Mouse (Mus musculus) adrenal gland (tissue): Measurements from ENCODE around the gene Glis3.

Experiments used
- intact Hi-C: fragments of 180-260 bp; cut with DNase I; formaldehyde crosslinking; loops from one replicate; pipeline ENCODE4 v1.15.1; 2025

The Glis3 gene

DNA sequence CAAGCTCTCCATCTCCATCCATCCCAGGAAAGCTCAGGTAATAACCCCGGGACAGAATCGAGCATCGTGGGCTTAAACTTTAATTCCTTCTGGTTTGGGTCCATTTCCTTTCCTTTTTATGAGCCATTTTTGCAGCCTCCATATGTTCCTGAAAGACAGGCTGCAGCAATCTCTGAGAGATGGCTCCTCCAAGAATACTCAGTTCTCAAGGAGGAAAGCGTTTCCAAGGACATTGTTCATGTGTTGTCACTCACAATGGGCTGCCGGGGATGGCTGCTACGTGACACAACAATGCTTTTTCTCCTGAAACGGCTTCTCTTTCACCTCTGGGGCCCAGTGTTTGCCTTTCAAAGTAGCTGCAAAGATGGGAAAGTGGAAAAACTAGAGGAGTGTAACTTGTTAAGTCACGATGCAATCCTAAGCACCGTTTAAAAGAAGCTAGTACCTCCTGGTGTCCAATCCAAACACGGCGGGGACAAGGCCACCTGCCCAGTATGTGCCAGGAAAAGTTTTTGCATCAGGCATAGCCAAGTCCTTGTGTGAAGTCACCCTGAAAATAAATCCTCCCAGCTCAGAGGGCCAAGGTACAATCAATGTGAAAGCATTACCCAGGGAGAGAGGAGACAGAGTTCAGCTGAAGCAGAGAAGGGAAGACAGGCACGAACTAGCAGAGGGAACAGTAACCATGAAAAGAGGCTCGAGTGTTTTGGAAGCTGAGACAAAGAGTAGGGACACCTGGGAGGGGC lies 332.6 kb downstream of the Glis3 start:
- intact Hi-C loops: no loop called here

DNA sequence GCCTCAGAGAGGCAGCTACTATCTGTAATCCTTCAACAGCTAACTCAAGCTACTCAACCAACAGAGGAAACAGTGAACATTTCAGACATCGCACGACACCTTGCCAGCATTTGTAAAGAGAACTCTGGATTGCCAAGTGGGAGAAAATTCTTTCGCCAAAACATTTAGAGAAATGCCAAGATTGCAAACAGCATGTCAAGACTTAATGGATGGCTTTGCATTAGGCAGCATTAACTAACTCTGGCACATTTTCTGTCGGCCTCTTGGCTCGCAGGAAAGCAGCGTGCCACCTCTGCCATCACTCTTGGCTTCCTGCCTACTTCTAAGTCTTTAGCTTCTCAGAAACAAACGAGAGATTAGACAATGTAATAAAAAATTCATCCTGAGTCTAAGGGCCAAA lies 336.2 kb downstream of the Glis3 start:
- intact Hi-C loops: no loop called here

- intact Hi-C loops: no loop called here
Measured at GRCm38 (mm10) chr19:28337574-28337973, 342.3 kb downstream of the Glis3 start.

GRCm38 (mm10) chr19:28336651-28337510 lies 343.0 kb downstream of the Glis3 start:
- intact Hi-C loops: no loop called here

DNA sequence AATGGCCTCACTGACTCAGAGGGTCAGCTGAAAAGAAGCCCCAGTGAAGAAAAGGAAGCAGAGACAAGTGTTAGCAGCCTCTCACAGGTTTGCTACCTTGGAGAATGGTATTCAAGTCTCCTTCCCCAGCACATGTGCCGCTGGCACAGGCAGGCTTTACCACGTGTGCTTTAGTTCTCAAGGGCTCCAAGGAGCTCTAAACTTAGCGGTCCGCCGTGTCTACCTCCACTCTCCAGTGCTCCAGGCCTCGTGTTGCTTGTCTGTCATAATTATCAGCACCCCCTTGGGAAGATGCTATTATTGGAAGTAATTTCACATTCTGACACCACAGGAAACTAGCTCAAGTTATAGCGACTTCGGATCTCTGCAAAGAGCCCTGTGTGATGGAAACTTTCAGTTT lies 344.0 kb downstream of the Glis3 start:
- intact Hi-C loops: no loop called here

DNA sequence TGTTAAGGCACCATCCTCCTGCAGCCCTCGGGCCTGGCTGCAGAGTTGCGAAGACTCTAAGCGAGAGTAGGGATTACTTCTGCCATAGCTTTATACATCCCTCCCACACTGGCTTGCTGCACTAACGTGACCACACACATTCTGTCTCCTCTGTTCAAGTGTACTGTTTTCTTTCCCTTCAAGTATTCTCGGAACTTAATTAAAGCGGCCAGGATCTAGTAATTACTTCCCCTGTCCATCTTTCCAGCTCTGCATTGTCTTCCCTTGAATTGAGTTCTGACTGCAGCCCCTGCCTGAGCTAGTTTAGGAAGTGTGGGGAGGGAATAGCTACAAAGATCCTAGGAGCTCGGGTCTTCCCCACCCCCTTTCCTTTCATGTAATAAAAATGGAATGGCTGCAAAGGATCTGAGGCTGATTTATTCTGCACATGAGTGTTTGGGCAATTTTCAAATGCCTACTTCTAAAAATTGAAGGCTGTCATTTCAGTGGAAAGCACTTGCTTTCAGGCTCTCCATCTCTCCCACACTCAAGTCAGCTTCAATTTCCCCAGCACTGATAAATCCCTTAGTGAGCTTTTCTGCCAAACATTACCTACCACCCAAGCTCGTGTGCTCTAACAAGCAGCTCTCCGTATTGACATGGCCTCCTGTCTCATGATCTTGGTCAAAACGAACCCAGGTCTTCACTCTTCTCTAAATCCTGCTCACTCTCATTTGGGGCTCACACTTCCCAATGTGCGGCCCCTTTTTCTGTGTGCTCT lies 346.7 kb downstream of the Glis3 start:
- intact Hi-C loops: no loop called here

- intact Hi-C loops: no loop called here
Measured at GRCm38 (mm10) chr19:28328444-28329110, 351.3 kb downstream of the Glis3 start.

DNA sequence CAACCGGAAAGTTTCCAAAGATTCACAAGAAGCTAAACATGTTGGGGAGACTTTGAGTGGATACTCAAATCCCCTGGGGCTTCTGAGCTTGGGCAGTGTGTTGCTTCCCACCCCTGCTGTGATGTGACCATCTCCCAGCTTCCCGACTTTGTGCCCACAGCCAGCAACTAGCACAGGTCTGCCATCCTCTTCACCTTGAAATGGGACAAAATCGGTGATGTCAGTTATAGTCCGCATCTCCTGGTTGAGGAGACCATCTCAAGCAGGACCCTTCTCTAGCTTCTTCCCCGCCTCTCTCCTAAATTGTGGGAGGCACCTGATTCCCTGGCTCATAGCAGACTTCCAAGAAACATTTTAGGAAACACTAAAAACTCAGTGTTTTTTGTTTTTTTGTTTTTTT lies 352.3 kb downstream of the Glis3 start:
- intact Hi-C loops: no loop called here

DNA sequence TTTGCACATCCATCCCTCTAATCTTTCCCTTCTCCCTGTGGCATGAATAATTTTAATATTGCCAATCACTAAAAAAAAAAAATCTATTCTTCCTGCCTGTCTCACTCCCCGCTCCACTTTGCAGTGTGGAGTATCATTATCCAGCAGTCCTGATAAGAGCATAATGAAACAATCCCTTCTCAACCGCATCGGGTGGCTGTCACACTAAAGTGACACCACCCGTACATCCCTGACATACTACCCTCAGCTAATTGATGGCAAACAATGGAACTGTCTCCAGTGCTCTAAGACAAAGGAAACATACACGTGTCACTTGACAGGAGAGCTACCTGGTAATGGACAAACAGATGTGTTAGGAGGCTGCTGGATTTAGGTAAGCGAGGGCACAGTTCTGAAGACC lies 373.8 kb downstream of the Glis3 start:
- intact Hi-C loops: no loop called here

DNA sequence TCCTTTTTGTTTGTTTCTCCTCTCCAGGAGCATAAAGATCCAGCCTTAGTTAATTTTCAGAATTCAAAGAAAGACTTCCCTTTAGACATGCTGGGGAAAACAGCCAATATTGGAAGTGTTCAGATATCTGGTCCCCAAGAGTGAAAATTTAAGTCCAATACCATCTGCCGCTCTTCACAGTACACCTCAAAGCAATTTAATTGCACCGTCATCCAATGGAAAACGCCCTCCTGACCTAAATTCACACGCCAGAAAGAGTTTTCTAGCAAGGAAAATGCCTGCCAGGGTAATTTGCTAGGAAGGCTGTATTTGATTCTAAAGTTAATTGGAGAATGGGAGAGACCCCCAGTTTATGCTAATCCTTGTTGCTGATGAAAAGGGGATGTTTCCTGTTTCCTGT lies 374.4 kb downstream of the Glis3 start:
- intact Hi-C loops: no loop called here

DNA sequence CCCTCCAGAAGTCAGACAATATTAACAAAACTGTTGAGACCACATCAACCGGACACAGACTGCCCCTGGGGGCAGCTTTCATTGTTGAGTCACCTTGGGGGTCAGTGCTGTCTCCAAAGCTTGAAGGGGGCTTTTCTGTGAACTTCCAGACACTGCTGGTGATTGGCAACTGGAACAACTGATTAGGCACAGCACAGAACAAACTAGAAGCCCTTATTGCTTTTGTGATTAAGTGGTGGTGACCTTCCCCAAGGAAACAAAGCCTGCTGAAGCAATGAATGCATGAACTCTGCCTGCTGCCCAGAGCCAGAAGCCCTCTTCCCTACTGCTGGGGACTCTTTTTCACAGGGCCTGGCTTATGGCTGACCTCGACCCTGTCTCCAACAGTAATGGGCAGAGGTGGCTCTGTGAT lies 377.0 kb downstream of the Glis3 start:
- intact Hi-C loops: no loop called here

- intact Hi-C loops: no loop called here
Measured at GRCm38 (mm10) chr19:28300226-28300625, 379.7 kb downstream of the Glis3 start.

DNA sequence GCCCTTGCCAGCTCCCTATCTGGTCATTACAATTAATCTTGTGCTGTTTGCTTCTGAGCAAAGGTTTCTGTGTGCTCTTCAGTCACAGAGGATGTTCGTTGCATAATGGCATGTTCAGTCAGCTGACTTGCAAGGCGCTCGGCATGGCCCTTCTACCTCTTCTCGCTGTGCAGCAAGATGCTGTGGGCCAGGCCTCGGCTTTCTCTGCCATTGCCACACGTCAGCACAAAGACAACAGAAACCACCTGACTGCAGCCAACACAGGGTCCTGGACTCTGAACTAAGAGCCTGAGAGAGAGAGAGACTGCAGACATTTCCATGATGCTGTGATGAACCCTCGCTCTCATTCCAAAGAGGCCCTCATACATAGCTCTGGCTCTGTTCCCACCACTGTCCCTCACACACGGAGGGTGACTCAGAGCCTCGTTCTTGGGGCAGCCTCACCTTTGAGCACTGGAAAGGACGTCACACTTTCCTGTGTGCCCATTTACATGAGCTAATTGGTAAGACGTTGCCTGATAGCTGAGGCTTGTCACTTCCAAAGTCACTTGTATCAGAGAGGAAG lies 380.6 kb downstream of the Glis3 start:
- intact Hi-C loops: no loop called here

DNA sequence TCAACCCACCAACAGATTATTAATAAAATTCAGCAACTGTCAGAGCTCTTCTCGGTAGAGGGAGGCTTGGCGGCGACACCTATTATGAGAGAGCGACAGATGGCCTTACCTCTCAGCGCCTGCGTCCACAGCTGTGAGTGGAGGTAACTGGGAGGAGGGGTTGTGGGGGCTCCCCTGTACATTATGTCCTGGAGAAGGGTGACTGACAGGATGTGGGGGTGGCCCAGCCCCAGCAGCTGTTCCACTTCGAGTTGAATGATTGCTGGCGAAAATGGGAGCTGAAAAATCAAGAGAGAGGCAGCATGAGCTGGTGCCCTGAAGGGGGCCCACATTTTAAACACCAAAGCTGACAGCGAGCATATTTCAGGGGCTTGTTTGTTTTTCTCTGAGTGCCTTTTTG lies 381.2 kb downstream of the Glis3 start:
- intact Hi-C loops: no loop called here

DNA sequence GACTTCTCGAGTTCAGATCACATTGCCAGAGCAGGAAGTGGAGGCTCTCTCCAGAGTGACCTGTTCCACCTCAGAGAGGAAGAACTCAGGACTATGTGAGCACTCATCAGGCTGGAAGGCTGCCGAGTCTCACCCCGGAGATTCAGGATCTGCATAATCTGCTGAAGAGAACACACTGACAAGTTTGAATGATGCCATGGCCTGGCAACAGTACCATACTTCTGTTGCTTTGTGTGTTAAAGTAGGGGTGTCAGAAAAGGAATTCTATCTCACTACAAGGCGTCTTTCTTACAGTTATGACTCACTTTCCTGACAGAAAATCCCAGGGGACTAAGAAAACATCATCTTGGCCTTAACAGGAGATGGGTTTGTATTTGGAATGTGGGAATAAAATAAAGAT lies 388.3 kb downstream of the Glis3 start:
- intact Hi-C loops: no loop called here

DNA sequence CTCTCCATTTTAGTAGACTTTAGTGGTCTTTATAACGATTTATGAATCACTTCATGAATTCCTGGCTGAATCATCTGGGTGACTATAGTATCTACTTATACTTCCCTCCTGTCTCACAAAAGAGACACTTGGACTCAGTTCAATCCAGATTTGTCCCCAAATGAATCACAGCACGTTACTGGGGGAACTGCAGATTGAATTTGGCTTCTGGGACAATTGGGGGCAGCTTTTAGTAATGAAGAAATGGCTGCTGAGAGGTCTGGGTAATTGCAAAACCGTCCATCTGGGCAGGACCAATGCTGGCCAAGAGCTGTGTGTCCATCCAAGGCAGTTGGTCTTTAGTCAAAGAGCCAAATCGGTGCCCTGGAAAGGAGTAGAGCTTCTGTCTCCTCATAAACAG lies 390.4 kb downstream of the Glis3 start:
- intact Hi-C loops: no loop called here

DNA sequence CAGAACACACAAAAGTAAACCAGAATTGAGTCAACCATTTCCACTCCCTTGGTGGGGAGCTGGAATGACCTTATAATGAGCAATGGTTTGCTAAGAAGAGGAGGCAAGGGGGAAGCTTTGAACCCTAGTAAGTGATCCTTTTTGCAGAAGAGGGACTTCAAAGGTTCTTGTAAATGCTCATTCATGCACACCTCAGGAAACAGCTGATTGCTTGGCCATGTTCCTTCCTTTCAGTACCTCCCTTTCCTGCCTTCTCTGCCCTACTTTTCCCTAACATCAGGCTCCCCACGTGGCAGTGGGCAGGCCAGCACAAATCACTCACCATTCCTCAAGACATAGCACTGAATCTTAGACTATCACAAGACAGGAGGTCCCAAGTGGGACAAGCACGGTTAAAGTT lies 392.4 kb downstream of the Glis3 start:
- intact Hi-C loops: no loop called here

- intact Hi-C loops: no loop called here
Measured at GRCm38 (mm10) chr19:28284098-28284569, 395.7 kb downstream of the Glis3 start.

DNA sequence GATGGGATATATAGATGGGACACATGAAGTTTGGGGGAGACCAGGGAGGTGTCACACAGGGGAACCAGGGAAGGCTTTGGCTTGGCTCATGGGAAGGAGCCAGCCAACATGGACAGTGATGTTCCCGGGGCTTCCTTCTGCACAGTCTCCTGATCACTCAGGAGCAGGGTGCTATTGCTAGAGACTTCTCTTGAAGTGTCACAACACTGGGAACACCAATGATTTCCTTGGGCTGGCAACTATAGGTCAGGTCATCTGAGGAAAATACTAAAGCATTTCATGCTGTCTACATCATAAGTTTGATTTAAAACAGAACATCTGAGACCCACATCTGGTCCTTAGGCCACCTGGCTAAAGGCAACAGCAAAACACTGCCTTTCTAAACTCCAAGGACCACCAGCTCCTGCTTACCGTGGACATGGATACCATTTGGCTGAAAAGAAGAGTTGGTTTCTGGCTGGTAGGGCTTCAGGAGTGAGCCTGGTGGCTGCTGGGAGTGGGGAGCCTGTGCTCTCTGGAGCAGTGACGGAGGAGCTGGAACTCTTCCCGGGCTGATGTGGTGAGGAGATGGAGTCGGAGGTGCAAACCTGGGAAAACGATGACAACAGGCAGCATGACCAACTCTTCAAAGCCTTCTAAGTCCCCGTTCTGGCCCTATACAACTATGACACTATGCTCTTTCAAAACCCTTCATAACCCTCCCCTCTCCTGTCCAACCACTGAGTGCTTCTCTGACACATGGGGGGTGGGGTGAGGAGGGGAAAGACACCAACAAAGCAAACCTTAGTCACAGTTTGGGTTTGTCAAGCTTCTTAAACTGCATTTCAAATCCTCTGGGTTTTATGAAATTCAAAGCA lies 396.4 kb downstream of the Glis3 start:
- intact Hi-C loops: no loop called here

GRCm38 (mm10) chr19:28281405-28281804 lies 398.5 kb downstream of the Glis3 start:
- intact Hi-C loops: no loop called here
